Mouse (Mus musculus): ENCODE results near the gene Cdc5l. TPM values are rescaled to one million over a fixed set of nuclear protein-coding genes. Genes with fewer than 3 reads are reported as not detected.
"Not testable (repeated sequence)": the region's sequence is repeated elsewhere in the genome, so short reads cannot be mapped to it uniquely, and the experiment has no call there.

Gene Cdc5l
- total RNA-seq, 2 experiments from 2014 or later, result 55.4 to 57.6 TPM

DNA sequence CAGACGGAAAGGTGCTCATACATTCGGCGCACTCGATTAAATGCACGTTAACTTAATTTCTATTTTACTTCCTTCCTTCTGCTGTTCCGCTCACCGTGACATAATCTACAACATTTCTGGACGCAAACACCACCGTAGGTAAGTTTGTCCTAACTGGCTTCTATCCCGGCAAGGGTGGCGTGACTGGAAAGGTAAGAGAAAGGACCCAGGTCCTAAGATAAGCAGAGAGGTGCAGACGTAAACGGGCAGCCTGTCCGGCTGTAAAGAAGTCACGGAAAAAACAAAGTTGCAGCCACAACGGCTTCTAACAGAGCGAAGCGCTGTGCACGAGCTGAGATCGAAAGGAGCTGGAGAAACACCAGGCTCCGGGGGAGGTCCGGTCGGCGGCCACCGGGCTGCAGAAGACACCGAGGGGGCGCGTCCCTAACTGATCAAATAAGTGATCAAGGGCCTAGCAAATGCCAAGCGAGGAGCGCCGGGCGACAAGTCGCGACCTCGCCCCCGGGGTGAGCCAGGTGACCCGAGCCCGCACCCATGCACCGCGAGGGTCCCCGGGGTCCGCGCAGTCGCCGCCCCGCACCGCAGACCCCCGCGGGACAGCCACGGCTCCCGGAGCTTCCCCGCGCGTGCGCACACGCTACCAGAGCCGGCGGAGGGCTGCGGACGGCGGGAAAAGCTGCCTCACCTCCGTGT lies 685 bp downstream of the Cdc5l start:
- Histone ChIP-seq H3K27ac (peak overlapping the region; percentile 91), H3K4me3 (peak overlapping the region; percentile 88)
- no peak for TF ChIP-seq CTCF (IDR thresholded peaks at IDR 0.05)
- intact Hi-C loops (cut with DNase I), result no loop called here
- DNase-seq (ENCODE audit: extremely low spot score in 1 of 2, low spot score in 2 of 2), result no peak

DNA sequence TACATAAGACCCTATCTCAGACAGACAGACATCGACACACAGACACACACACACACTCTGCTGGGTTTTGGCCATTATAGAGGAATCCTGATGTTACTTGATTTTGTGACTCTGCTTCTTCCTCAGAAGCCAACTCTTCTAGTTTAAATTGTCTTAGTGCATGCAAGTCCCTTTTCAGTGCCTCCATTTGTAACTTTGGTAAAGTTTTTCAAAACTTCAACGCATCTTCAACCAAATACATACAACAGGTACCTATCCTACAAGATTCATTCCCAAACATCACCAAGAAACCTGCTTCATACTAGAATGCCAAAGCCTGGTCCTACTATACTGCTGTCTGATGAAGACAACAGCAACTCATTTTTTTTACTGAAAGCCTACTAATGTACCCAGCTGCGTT lies 1.5 kb downstream of the Cdc5l start:
- intact Hi-C loops (cut with DNase I), result no loop called here
- DNase-seq (ENCODE audit: extremely low spot score in 1 of 2, low spot score in 2 of 2), result no peak
- H3K27ac ChIP-seq, result no peak overlapping the region
- peak overlapping the region; percentile 88 for H3K4me3 ChIP-seq
- TF ChIP-seq CTCF (IDR thresholded peaks at IDR 0.05), result no peak

DNA sequence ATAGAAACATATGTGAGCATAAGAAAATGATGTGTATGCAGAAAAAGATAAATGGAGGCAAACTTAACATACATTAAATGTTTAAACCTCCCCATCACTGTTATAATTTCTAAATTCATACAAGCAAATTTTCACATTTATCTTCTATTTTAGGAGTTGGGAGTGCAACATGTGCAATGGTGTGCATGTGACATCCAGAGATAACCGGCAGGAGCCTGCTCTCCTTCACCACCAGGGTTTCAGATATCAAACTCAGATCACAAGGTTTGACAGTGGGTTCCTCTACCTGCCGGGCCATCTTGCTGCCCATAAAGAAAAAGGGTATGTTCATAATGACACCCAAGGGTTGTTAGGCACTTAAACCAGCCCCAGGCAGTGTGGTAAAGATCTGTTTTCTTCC lies 16.1 kb downstream of the Cdc5l start:
- Histone ChIP-seq H3K4me3 (no peak overlapping the region), H3K27ac (no peak overlapping the region)
- TF ChIP-seq CTCF (IDR thresholded peaks at IDR 0.05), result no peak
- DNase-seq (ENCODE audit: extremely low spot score in 1 of 2, low spot score in 2 of 2), result no peak
- intact Hi-C loops (cut with DNase I), result no loop called here

DNA sequence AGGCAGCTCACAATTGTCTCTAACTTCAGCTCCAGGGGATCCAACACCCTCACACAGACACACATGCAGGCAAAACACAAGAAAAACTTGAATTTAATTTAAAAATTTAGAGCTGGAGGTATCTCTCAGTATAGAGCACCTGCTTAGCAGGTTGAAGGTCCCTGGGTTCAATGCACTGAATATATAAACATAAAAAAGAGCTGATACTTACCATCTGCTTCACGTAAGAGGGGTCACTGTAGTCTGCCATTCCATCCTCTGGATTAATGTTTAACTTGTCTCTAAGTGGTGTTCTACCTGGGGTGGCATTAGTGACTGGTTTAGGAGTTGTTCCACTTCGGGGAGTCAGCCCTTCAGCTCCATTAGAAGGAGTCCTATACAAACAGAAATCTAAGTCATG lies 21.9 kb downstream of the Cdc5l start:
- DNase-seq (ENCODE audit: extremely low spot score in 1 of 2, low spot score in 2 of 2); intact Hi-C loops (cut with DNase I); H3K4me3 ChIP-seq; H3K27ac ChIP-seq: not testable (repeated sequence)

DNA sequence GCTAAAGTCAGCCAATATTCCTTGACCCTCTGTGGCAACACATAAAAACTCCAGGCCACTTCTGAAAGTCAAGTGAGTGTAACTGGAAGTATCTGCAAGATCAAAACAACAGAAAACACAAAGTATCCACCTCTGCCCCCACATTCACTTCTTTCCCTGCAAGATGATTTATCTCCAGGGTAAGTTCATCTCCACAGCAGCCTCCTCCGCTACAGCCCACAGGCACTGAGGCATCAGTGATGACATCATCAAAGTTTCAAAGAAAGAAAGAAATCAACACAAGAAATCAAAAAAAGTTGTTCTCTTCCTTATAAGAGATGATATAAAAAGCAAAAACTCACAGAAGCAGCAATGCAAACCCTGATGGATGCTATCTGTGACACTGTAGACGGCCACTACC lies 24.8 kb downstream of the Cdc5l start:
- Histone ChIP-seq H3K4me3 (no peak overlapping the region), H3K27ac (no peak overlapping the region)
- intact Hi-C loops (cut with DNase I), result loop anchor here (10.0 kb wide), 2 partner anchors 794 to 1144 kb away; no protein-coding TSS in a partner anchor
- DNase-seq (ENCODE audit: extremely low spot score in 1 of 2, low spot score in 2 of 2), result peak in 1 of 2 experiments; percentile 27
- no peak for TF ChIP-seq CTCF (IDR thresholded peaks at IDR 0.05)

DNA sequence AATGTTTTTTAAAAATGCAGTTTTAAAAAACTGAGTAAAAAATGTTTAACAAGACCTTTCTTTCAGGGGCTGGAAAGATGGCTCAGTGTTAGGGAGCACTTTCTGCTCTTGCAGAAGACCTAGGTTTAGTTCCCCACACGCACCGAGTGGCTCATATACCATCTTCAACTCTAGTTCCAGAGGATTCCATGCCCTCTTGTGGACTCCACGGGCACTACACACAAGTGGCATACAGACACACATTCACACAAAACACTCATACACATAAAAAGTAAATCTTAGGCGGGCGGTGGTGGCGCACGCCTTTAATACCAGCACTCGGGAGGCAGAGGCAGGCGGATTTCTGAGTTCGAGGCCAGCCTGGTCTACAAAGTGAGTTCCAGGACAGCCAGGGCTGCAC lies 27.3 kb downstream of the Cdc5l start:
- Histone ChIP-seq H3K4me3 (no peak overlapping the region), H3K27ac (no peak overlapping the region)
- intact Hi-C loops (cut with DNase I), result loop anchor here (10.0 kb wide), 2 partner anchors 791 to 1141 kb away; no protein-coding TSS in a partner anchor
- TF ChIP-seq CTCF (IDR thresholded peaks at IDR 0.05), result peak; percentile 18
- no peak for DNase-seq (ENCODE audit: extremely low spot score in 1 of 2, low spot score in 2 of 2)

DNA sequence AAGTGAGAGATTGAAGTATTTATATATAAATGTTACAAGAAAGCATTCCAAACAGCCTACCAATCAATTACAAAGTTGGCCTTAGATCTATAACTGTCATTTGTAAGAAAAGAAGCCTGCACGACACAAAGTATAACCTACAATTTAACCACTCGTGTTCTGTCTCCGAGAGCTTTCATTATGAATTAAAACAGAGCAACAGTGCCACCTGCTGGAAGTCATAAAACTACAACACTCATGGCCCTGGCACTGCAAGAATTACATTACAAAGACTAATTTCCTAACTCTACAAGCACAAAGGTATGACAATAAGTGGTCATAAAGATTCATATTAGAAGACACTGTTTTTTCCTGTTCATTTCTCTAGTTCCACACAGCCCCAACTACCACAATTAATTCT lies 30.3 kb downstream of the Cdc5l start:
- DNase-seq (ENCODE audit: extremely low spot score in 1 of 2, low spot score in 2 of 2), result peak; percentile 44 to 61
- Histone ChIP-seq H3K27ac (no peak overlapping the region), H3K4me3 (no peak overlapping the region)
- intact Hi-C loops (cut with DNase I), result loop anchor here (10.0 kb wide), 2 partner anchors 788 to 1138 kb away; no protein-coding TSS in a partner anchor
- TF ChIP-seq CTCF (IDR thresholded peaks at IDR 0.05), result peak; percentile 87

DNA sequence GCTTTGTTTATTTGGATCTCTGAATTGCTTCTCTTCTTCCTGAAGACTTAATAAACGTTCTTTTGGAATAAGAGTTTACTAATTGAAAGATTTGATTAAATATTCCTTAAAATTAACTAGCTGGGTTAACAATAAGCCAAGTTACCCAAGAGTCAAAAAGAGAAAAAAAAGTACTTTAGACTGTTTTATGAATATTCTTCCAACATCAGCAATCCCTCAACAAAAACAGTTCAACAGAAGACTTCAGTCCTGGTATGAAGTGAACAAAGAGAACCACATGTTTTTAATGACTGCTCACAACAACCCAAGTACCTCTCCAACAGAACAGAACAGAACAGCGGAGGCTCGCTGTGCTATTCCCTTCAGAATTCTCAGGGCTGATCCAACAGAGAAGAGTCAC lies 30.9 kb downstream of the Cdc5l start:
- DNase-seq (ENCODE audit: extremely low spot score in 1 of 2, low spot score in 2 of 2), result no peak
- intact Hi-C loops (cut with DNase I), result loop anchor here (10.0 kb wide), 2 partner anchors 788 to 1138 kb away; no protein-coding TSS in a partner anchor
- no peak overlapping the region for H3K27ac ChIP-seq
- no peak overlapping the region for H3K4me3 ChIP-seq
- no peak for TF ChIP-seq CTCF (IDR thresholded peaks at IDR 0.05)

DNA sequence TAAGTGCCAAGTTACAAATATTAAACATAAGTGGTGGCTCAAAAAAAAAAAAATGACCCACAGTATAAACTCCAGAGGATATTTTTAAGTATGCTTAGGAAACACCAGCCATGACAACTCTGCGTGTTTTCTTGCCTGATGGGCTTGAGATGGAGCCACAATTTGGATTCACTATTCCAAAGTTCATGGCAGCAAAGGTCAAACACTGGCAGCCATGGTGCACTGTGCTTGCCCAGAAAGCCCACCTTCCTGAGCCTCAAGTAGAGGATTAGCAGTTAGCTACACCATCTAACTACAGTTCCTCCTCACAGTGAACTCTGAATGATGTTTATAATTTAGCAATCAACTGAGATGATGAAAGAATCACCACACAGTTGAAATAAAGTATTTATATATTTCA lies 31.4 kb downstream of the Cdc5l start:
- intact Hi-C loops (cut with DNase I), result loop anchor here (10.0 kb wide), 2 partner anchors 787 to 1137 kb away; no protein-coding TSS in a partner anchor
- DNase-seq (ENCODE audit: extremely low spot score in 1 of 2, low spot score in 2 of 2), result no peak
- Histone ChIP-seq H3K4me3 (no peak overlapping the region), H3K27ac (no peak overlapping the region)
- TF ChIP-seq CTCF (IDR thresholded peaks at IDR 0.05), result no peak

DNA sequence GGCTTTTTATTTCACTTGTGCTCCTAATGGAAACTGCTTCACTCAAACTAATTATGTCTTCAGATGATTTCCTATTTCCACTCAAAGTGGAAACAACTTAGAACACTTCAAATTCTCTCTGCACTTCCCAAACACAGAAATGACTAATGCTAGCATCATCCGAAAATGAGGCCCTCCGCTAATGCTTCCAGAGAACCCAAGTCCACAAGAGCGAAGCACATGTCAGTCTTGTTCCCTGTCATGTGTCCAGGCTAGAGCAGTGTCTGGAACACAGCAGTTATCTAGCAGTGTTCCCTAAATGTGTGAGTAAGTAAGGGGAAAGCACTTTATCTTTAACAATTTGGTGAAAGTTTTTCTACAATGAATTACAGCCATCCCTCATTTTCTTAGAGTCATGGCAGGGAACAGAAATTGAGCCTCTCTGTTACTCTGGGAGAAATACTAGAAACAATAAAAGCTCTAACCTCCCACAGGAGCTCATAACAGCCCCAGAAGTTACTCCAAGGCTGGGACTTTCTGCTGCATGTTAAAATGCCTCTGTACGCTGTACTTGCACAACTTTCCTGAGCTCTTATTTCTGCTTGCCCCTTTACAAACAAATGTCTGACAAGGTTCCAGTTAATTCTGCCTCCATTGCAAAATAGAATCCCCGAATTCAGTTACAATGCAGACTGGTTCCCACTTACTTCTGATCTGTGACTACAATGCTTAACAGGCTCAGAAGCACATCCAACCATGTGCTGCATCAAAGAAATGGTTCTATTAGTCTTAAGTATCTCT lies 32.2 kb downstream of the Cdc5l start:
- TF ChIP-seq CTCF (IDR thresholded peaks at IDR 0.05), result no peak
- intact Hi-C loops (cut with DNase I), result loop anchor here (10.0 kb wide), 2 partner anchors 787 to 1137 kb away; no protein-coding TSS in a partner anchor
- H3K4me3 ChIP-seq, result no peak overlapping the region
- no peak overlapping the region; the same call in 1 of the 2 replicates for H3K27ac ChIP-seq
- no peak for DNase-seq (ENCODE audit: extremely low spot score in 1 of 2, low spot score in 2 of 2)

DNA sequence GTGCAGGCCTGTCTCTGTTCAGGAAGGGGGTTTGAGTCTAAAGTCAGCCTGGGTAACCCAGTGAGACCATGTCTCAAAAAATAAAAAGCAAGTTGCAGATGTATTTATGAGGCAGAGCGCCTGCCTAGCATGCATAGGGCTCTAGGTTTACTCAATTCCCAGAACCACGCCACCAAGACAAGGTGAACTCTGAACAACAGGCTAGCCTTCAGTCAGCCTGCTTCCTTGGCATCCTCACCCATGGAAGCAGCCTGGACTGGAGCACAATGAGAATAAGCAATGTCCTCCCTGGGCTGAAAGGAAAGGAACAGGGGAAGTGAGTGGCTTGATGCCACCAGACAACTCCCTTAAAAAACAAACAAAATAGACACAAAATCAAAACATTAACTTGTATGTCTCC lies 35.5 kb downstream of the Cdc5l start:
- no peak for TF ChIP-seq CTCF (IDR thresholded peaks at IDR 0.05)
- DNase-seq (ENCODE audit: extremely low spot score in 1 of 2, low spot score in 2 of 2), result no peak
- intact Hi-C loops (cut with DNase I), result no loop called here

DNA sequence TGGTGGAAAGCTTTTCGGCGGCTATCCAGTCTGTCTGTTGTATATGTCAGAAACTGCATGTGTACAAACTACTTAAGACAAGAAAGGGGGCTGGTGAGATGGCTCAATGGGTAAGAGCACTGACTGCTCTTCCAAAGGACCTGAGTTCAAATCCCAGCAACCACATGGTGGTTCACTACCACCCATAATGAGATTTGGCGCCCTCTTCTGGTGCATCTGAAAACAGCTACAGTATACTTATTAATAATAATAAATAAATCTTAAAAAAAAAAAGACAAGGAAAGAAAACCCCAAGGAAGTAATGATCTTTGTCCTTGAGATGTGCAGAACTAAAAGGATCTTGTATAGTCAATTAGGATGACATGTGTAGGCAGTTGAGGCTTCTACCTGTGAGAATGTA lies 36.0 kb downstream of the Cdc5l start:
- Histone ChIP-seq H3K4me3 (no peak overlapping the region), H3K27ac (no peak overlapping the region)
- DNase-seq (ENCODE audit: extremely low spot score in 1 of 2, low spot score in 2 of 2), result no peak
- intact Hi-C loops (cut with DNase I), result no loop called here
- TF ChIP-seq CTCF (IDR thresholded peaks at IDR 0.05), result peak; percentile 33

More for the DNA sequence above, 35.5 kb downstream of the Cdc5l start:
- Histone ChIP-seq H3K4me3 (no peak overlapping the region), H3K27ac (no peak overlapping the region)

All from left cerebral cortex, adult 2 months (tissue).